Mouse (Mus musculus): Measurements from ENCODE around the gene Slc4a1.
"Not testable (repeated sequence)": the region's sequence is repeated elsewhere in the genome, so short reads cannot be mapped to it uniquely, and the experiment has no call there.

Gene Slc4a1

DNA sequence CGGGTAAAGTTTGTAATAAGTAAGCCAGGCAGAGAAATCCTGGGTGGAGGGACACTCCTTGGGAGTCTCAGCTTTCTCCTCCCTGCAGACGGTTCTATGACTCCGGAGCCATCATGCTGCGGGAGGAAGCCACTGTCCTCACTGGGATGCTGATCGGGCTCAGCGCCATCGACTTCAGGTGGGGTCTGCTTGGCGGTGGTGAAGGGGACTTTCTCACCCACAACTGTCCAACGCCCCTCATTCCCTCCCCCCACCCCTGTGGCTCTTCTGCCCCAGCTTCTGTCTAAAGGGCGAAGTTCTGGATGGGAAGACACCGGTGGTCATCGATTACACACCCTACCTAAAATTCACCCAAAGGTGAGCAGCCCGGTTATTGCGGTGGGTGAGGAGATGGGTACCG, 33.1 kb upstream of the Slc4a1 start:
- DNase-seq (ENCODE audit: low read depth, low spot score): no peak

DNA sequence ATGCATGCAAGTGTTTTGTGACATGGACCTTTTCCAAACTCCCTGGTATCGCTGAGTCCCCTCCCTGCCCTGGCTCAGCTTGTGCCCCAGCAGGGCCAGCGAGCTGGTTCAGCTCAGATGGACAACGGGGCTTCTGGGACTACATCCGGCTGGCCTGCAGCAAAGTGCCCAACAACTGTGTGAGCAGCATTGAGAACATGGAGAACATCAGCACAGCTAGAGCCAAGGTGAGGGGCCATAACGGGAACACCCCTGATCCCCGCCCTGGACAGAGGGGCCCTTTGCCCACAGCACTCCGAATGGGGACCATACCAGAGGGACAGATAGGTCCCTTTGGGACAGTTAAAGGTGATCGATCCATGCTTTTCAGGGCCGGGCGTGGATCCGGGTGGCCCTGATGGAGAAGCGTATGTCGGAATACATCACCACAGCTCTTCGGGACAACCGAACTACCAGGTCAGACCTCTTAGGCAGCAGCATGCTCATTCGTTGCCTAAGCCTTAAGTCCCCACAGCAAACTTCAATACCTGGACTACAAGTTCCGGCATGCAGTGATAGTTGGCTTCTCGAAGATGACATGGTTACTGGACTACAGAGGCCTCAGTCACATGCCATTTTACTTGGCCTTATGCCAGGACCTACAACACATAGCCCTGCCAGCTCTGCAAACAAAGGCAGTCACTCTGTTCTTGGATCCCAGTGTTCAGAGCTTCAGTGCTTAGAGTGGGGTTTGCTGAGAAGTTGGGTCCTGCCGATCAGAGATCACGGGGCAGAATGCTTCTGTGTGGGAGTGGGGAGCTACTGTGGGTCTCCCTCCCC, 32.2 kb upstream of the Slc4a1 start:
- DNase-seq (ENCODE audit: low read depth, low spot score): no peak

DNA sequence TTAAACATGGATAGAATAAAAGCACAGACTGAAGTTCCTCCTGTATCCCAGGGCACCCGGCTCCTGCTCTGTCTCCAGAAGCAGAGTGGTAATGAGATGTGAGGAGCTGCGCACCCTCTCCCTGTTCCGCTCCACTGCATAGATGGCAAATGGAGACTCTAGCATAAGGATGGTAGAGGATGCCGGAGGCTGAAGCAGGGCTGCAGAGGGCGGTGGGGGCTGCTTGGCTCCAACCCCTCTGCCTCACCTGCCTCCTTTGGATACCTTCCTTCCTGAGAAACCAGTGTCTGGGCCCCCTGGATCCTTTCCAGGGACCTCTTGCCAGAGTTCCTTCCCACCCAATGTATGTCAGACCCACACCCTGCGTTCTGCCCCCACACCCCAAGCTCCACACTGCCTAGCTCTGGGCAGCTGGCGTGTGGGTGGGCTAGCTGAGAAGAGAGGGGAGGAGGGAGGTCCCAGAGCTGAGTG, 30.7 kb upstream of the Slc4a1 start:
- no peak for DNase-seq (ENCODE audit: low read depth, low spot score)

DNA sequence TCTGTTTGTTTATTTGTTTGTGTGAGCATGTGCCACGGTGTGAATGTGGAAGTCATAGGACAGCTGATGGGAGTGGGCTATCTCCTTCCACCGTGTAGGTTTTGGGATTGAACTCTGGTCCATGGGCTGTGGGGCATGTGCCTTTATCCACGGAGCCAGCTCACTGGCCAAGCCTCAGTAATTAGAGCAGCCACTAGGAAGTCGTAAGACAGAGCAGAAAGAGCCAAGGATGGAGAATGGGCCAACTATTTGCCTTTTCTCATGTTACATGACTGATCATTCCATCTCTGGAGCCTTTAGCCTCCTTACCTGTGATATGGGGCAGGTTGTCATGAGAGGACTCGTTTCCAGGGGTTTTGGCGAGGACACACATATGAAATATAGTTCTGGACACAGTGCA, 30.3 kb upstream of the Slc4a1 start:
- DNase-seq (ENCODE audit: low read depth, low spot score): no peak

- DNase-seq (ENCODE audit: low read depth, low spot score): no peak
These were observed 29.2 kb upstream of the Slc4a1 start for GRCm38 (mm10) chr11:102395250-102395649.

DNA sequence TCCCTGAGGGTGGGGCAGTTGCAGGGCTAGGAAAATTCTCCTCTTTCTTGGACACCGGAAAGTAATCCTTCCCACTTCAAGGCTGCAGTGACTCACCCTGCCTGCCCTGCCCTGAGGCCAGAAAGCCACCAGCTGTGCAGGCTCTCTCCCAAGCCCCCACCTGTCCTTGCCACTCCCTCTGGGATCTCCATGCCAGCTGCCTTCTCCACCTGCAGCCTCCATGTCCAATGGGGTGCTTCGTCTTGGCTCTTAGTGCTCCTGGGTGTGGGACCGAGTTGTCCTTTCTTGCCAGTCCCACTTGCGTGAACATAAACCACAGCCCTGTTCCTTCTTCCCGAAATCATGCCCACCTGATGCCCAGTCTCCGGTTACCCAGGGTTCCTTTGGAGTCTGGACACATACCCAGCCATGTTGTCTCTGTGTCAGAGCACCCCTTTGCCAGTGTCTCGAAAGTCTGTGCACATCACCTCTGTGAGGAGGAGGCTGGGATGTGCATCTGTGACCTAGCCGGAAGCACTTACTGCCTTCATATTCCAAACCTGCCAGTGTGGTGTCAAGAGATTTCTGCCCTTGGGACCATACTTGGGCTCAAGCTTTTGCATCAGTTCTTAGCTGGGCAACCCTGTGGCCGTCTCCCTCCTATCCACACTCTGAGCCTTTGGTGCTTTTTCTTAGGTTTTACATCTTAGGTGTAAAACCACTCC, 28.6 kb upstream of the Slc4a1 start:
- no peak for DNase-seq (ENCODE audit: low read depth, low spot score)

- no peak for DNase-seq (ENCODE audit: low read depth, low spot score)
These were observed 27.9 kb upstream of the Slc4a1 start for GRCm38 (mm10) chr11:102393719-102394420.

- peak; percentile 89 for DNase-seq (ENCODE audit: low read depth, low spot score)
These were observed 27.2 kb upstream of the Slc4a1 start, which contains the start of gene Rundc3a for GRCm38 (mm10) chr11:102393238-102393634. Gene Rundc3a, plus strand, starts transcription at chr11:102393403.

- DNase-seq (ENCODE audit: low read depth, low spot score): no peak
These were observed 26.6 kb upstream of the Slc4a1 start for GRCm38 (mm10) chr11:102392441-102393237.

GRCm38 (mm10) chr11:102389436-102389835, 23.4 kb upstream of the Slc4a1 start:
- DNase-seq (ENCODE audit: low read depth, low spot score): not testable (repeated sequence)

DNA sequence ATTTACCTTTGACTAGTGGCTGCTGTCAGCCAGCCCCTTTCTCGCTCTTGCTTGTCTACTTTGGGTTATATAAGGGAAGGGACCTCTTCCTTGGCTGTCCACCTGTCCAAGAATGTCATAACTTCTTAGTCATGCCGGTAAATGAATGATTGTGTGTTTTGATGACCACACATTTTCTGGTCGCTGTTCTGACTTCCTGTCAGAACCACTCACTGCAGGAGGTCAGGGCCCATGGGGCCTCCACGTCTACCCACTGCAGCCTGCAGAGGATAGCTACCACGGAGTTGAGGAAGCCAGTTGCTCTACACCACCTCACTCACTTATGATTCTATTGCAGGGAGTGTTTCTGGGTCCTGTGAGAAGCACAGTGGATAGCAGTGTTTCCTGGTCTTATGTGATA, 20.1 kb upstream of the Slc4a1 start:
- DNase-seq (ENCODE audit: low read depth, low spot score): no peak

GRCm38 (mm10) chr11:102385075-102385474, 19.1 kb upstream of the Slc4a1 start:
- no peak for DNase-seq (ENCODE audit: low read depth, low spot score)

- no peak for DNase-seq (ENCODE audit: low read depth, low spot score)
These were observed 18.4 kb upstream of the Slc4a1 start for GRCm38 (mm10) chr11:102384418-102384817.

- no peak for DNase-seq (ENCODE audit: low read depth, low spot score)
These were observed 17.5 kb upstream of the Slc4a1 start for GRCm38 (mm10) chr11:102383365-102384136.

DNA sequence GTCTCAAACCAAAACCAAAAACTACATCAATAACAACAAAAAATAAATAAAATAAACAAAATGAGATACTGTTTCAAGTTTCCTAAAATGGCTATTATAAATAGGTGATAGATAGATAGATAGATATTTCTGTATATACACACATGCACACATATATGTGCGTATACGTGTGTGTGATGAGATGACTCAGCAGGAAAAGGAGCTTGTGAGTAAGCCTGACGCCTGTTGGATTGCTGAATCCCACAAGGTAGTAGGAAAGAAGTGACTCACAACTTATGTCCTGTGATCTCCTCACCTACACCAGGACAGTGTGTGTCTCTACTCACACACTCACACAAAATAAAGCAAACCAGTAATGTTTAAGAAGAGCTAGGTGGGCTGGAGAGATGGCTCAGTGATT, 16.8 kb upstream of the Slc4a1 start:
- DNase-seq (ENCODE audit: low read depth, low spot score): no peak

- DNase-seq (ENCODE audit: low read depth, low spot score): no peak
These were observed 15.5 kb upstream of the Slc4a1 start for GRCm38 (mm10) chr11:102381341-102382100.

- DNase-seq (ENCODE audit: low read depth, low spot score): no peak
These were observed 14.1 kb upstream of the Slc4a1 start for GRCm38 (mm10) chr11:102380091-102380490.

GRCm38 (mm10) chr11:102377186-102377585, 11.2 kb upstream of the Slc4a1 start:
- no peak for DNase-seq (ENCODE audit: low read depth, low spot score)

DNA sequence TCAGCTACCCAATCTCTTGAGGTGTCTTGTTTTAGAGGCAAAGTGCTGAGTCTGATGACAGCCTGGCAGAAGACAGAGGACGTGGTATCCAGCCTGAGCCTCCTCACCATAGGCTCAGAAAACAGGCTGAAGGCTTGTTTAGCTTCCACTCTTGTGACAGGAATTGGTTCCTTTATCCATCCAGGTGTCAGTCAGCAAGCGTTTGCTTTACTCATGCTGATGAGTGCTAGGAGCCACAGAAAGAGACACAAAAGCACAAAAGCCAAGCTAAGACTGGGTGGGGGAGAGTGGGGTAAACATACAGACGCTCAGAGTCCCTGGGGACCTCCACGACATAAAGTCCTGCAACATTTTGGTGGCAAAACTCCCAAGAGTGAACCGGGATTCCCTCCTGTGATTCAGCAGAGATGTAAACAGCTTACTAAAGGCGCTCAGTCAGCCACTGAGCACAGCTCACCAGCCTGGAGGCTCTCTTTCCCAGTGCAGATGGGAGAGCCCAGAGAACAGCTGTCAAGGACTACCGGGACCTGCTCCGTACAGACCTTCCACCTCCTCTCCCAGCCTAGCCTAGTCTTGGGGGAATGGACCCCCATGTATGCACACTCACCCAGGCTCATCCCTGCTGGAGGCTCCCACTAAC, 10.3 kb upstream of the Slc4a1 start:
- DNase-seq (ENCODE audit: low read depth, low spot score): no peak

Data from brain, embryonic 18.5 days (tissue).